Mouse (Mus musculus) ES-E14 (cell line): ENCODE data around the gene Ddx19a. TPM values are rescaled to one million over a fixed set of nuclear protein-coding genes. Genes with fewer than 3 reads are reported as not detected.

ENCODE experiments used
- DNase-seq: peaks from one replicate; pipeline ENCODE4 v3.0.0-alpha.2; 2013; ENCODE audit warnings: low read depth, low spot score
- H3K27ac ChIP-seq: 2 replicates; pipeline ENCODE4 v1.5.1; 2012; ENCODE audit warnings: low read depth, mild to moderate bottlenecking, low read length, moderate library complexity, mixed read lengths; ENCODE audit not compliant: poor library complexity, insufficient read depth, severe bottlenecking
- H3K36me3 ChIP-seq: 2 replicates; pipeline ENCODE4 v1.6.1; 2012; ENCODE audit warnings: mild to moderate bottlenecking, low read length, moderate library complexity, mixed read lengths; ENCODE audit not compliant: control insufficient read depth, poor library complexity, insufficient read depth, severe bottlenecking
- H3K4me1 ChIP-seq, 2 experiments: fragments of 150-350 bp in 1 of 2; sonication (generic) in 1 of 2; 2 replicates each; pipeline ENCODE4 v1.6.1; 2012; ENCODE audit warnings: low read length in 2 of 2, mild to moderate bottlenecking in 1 of 2, mixed read lengths in 1 of 2; ENCODE audit not compliant: control insufficient read depth in 2 of 2, insufficient read depth in 2 of 2, poor library complexity in 1 of 2
- H3K4me3 ChIP-seq, 2 experiments: fragments of 150-350 bp in 1 of 2; sonication (generic) in 1 of 2; 2 replicates each; pipeline ENCODE4 v1.5.1; 2012; ENCODE audit warnings: low read length in 2 of 2, low read depth in 1 of 2, mild to moderate bottlenecking in 1 of 2, mixed read lengths in 1 of 2; ENCODE audit not compliant: insufficient read depth in 1 of 2, poor library complexity in 1 of 2, severe bottlenecking in 1 of 2
- H3K9ac ChIP-seq: 2 replicates; pipeline ENCODE4 v1.6.1; 2012; ENCODE audit warnings: low read depth, mild to moderate bottlenecking, low read length, mixed read lengths; ENCODE audit not compliant: poor library complexity, insufficient read depth, severe bottlenecking
- H3K9me3 ChIP-seq: fragments of 150-350 bp; sonication (generic); 2 replicates; pipeline ENCODE4 v1.6.1; 2012; ENCODE audit warnings: low read depth, mild to moderate bottlenecking, low read length; ENCODE audit not compliant: control insufficient read depth, insufficient read depth
- CHD2 ChIP-seq: IDR thresholded peaks from 2 replicates; pipeline ENCODE4 v1.6.1; 2014; ENCODE audit warnings: mild to moderate bottlenecking, low read depth, low read length, inconsistent platforms
- HCFC1 ChIP-seq: IDR thresholded peaks from 2 replicates; pipeline ENCODE4 v1.6.1; 2012; ENCODE audit warnings: low read length, inconsistent platforms, borderline replicate concordance; ENCODE audit not compliant: insufficient read depth
- MAFK ChIP-seq: IDR thresholded peaks from 2 replicates; pipeline ENCODE4 v1.6.1; 2014; ENCODE audit warnings: mild to moderate bottlenecking, low read depth, low read length, inconsistent platforms; ENCODE audit not compliant: insufficient read depth
- ZC3H11A ChIP-seq: IDR thresholded peaks from 2 replicates; pipeline ENCODE4 v1.6.1; 2012; ENCODE audit warnings: low read depth, mild to moderate bottlenecking, inconsistent platforms, low read length, borderline replicate concordance
- ZNF384 ChIP-seq: IDR thresholded peaks from 2 replicates; pipeline ENCODE4 v1.6.1; 2012; ENCODE audit warnings: low read depth, low read length, inconsistent platforms
- in situ Hi-C, 2 experiments: fragments of 600-800 bp; cut with MboI; formaldehyde crosslinking; loops; one replicate each; pipeline ENCODE4 v1.15.1; 2025; ENCODE audit warnings: low sequenced_read_pairs in 2 of 2, inconsistent platforms in 1 of 2; ENCODE audit not compliant: unreplicated experiment in 2 of 2
- total RNA-seq: library from RNA; depleted of rRNA; stranded (reverse); fragments of 300-350 nt; gene quantifications from 2 replicates; pipeline ENCODE4 v1.2.3, GENCODE M21; 2012

The Ddx19a gene
- total RNA-seq, 1 experiment = 35.5 TPM

DNA sequence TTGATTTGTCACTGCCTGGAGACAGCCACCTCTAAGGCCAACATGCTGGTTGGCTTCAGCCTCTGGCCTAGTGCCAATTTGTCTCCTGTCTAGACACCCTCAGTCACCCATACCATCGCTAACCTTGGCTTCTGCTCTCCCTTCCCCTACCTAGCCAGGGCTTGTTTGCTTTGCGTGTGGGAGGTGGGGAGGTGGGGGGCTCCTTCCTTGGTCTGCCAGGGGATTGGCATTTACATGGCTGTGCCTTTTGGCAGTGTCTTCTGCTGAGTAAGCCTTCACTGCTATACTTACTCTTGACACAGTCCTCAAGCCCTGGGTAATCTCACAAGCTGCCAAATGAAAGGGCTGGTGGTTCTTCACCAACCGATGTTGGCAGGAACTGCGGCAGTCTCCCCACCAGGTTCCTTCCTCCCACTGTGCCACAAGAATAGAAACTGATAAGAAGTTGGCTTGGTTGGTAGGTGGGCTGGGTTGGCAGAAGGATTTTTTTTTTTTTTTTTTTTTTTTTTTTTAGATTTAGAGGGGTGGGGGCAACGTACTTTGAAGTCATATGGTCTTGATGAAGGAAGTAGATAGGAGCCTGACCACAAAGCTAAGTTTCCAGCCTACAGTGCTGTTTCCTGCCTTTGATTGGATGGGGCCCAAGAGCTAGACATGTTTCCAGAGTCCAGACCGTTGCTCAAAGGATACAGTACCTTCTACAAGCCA lies 58.6 kb downstream of the Ddx19a start:
- Histone ChIP-seq H3K4me3 (no peak overlapping the region), H3K9me3 (no peaks in the 10 kb centered on the region), H3K27ac (no peak overlapping the region), H3K36me3 (peaks cover 2% of the 10 kb centered on the region; the same call in 1 of the 2 replicates), H3K9ac (no peak overlapping the region), H3K4me1 (peaks cover 2 to 4% of the 10 kb centered on the region in 2 experiments; a peak in 2 of 4 replicates)
- no peak for DNase-seq
- in situ Hi-C loops = no loop called here
- TF ChIP-seq ZC3H11A = no peak
- TF ChIP-seq HCFC1 = no peak
- no peak for TF ChIP-seq CHD2
- TF ChIP-seq ZNF384 = no peak
- no peak for TF ChIP-seq MAFK

DNA sequence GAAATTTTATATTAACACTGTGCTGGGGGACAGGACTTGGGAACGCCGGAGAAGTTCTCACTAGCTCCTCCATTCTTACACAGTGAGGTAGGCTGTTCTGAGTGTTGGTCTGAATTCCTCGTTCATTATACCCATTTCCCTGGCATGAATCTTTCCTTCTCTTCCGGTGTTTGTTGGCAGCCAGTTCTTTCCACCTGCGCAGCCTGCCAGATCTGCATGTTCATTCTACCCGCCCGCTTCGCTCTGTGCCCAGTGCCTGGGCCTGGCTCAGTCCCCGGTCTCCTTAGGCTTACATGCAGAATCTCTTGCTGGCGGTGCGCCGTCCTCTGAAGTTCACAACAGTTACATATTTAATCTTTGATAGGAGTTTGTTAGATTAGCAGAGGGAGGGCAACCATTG lies 61.4 kb downstream of the Ddx19a start:
- no peak overlapping the region for H3K27ac ChIP-seq
- H3K4me1 ChIP-seq = peaks cover 4 to 9% of the 10 kb centered on the region in 2 experiments; a peak in 2 of 4 replicates
- no peak overlapping the region for H3K9ac ChIP-seq
- DNase-seq = no peak
- peaks cover 2% of the 10 kb centered on the region; the same call in 1 of the 2 replicates for H3K36me3 ChIP-seq
- H3K9me3 ChIP-seq = no peaks in the 10 kb centered on the region
- H3K4me3 ChIP-seq = no peak overlapping the region
- in situ Hi-C loops = no loop called here
- TF ChIP-seq CHD2 (no peak), ZNF384 (no peak), HCFC1 (no peak), ZC3H11A (no peak), MAFK (no peak)

DNA sequence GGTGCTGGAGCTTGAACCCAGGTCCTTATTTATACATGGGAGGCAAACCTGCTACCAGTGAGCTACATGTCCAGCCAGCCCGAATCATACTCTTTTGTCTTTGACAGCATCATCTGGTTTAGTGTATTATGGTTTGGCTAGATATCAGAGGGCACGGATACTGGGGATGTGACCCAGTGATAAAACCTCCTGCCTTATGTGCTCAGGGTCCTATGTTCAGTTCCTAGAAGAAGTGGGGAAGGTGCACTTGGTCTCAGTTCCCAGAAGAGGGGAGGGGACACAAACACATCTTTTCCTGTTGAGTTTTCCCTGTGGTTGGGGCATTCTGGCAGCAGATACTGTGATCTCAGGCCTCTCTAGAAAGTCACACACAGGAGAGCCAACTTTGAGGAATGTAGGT lies 64.3 kb downstream of the Ddx19a start:
- no peak for TF ChIP-seq MAFK
- in situ Hi-C loops = no loop called here
- Histone ChIP-seq H3K27ac (no peak overlapping the region), H3K9me3 (no peaks in the 10 kb centered on the region), H3K4me3 (no peak overlapping the region), H3K36me3 (no peaks in the 10 kb centered on the region), H3K4me1 (peaks cover 5 to 10% of the 10 kb centered on the region in 2 experiments; a peak in 3 of 4 replicates), H3K9ac (no peak overlapping the region)
- DNase-seq = no peak

DNA sequence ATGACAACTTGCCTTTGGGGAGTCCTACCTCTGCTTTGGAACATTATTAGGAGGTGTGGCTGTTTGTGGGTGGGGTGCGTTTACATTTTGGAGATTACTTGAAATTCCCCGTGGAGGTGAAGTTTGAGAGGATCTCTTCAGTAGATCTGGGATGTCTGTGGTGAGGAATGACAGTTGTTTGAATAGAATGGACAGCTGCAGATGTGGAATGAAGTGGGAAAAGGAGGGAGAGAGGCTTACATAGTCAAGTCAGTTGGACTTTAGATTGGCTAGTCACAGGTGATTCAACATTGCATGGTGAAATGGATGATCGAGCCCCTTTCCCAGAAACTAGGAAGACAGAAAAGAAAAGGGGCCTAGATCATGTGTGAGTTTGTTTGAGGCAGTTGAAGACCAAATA lies 65.2 kb downstream of the Ddx19a start:
- Histone ChIP-seq H3K27ac (no peak overlapping the region), H3K9me3 (no peaks in the 10 kb centered on the region), H3K9ac (no peak overlapping the region), H3K4me1 (peaks cover 5 to 10% of the 10 kb centered on the region in 2 experiments; a peak in 2 of 4 replicates), H3K4me3 (no peak overlapping the region), H3K36me3 (no peaks in the 10 kb centered on the region)
- in situ Hi-C loops = no loop called here
- no peak for TF ChIP-seq CHD2
- no peak for TF ChIP-seq ZNF384
- no peak for TF ChIP-seq MAFK
- TF ChIP-seq ZC3H11A = no peak
- no peak for TF ChIP-seq HCFC1
- no peak for DNase-seq
